Mouse (Mus musculus): Measurements from ENCODE around the gene Gm3045.

Gene Gm3045

DNA sequence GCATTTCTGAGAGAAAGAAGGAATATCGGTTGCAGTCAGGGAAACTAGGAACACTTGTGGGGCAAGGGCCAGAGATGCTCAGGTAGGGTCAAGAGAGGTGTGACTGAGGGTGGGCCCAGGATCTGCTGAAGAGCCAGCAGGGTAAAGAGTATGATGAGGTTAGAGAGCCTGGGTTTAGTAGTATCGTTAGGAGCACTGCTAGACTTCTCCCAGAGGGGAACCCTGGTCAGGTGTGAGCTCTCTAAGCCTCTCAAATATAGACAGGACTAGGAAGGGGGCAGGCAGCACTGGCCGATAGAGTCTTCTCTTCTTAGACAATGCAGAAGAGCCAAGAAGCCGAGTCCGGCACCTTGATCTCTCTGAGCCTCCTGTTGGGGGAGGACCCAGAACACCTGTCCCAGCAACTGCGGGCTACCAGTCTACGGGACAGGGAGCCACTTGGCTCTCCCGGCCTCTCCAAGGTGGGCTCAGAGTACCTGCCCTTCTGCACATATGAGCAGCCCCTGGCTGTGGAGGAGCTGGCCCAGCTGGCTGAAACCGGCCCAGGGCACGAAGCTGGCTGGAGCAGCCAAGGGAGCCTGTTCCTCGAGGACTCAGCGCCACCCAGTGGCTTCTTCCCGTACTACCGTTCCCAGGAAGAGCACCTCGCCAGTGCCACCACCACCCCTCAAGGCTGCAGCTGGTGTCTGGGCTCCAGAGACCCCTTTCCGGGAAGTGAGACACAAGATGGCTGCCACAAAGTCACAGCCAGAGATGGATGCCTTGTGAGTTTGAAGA, 2.5 kb downstream of the Gm3045 start:
- Histone ChIP-seq H3K9me3 (ENCODE audit: low read length) (no peaks in the 10 kb centered on the region), H3K4me1 (replicated peaks; ENCODE audit: low read depth, low read length) (peaks cover 33% of the 10 kb centered on the region), H3K36me3 (ENCODE audit: insufficient read depth, low read length) (no peaks in the 10 kb centered on the region), H3K27me3 (ENCODE audit: insufficient read depth, low read length) (peaks cover 74% of the 10 kb centered on the region), H3K4me3 (replicated peaks; ENCODE audit: low read length) (no peak overlapping the region)
- peak; percentile 51 for TF ChIP-seq CTCF (conservative IDR thresholded peaks at IDR 0.05; ENCODE audit: low read length)
- no peak for TF ChIP-seq NANOG (IDR thresholded peaks at IDR 0.05; ENCODE audit: borderline replicate concordance, low read length)
- TF ChIP-seq POU5F1 (IDR thresholded peaks at IDR 0.05; ENCODE audit: borderline replicate concordance, low read length) = no peak

DNA sequence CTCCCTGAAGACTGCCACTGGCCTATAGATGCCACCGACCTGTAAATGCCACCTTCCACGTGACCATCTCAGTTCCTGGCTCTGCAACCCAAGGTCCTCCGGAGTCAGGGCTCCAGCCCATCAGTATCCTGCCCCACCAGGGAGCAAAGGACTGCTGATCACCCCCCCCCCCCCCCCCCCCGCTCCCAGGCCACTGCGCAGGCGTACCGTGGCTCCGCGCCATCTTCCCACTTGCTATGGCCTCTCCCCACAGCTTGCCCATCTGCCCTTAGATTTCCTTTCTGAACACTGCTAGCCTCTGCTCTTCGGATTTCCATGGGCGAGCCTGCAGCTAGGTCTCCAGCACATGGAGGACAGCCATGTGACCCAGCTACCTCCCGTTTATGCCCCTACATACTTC, 6.1 kb downstream of the Gm3045 start:
- Histone ChIP-seq H3K27me3 (ENCODE audit: insufficient read depth, low read length) (peaks cover 77% of the 10 kb centered on the region), H3K36me3 (ENCODE audit: insufficient read depth, low read length) (no peaks in the 10 kb centered on the region), H3K9me3 (ENCODE audit: low read length) (no peaks in the 10 kb centered on the region), H3K4me1 (replicated peaks; ENCODE audit: low read depth, low read length) (peaks cover 44% of the 10 kb centered on the region), H3K4me3 (replicated peaks; ENCODE audit: low read length) (peak overlapping the region; percentile 57)
- no peak for TF ChIP-seq POU5F1 (IDR thresholded peaks at IDR 0.05; ENCODE audit: borderline replicate concordance, low read length)
- TF ChIP-seq NANOG (IDR thresholded peaks at IDR 0.05; ENCODE audit: borderline replicate concordance, low read length) = no peak
- TF ChIP-seq CTCF (conservative IDR thresholded peaks at IDR 0.05; ENCODE audit: low read length) = no peak

DNA sequence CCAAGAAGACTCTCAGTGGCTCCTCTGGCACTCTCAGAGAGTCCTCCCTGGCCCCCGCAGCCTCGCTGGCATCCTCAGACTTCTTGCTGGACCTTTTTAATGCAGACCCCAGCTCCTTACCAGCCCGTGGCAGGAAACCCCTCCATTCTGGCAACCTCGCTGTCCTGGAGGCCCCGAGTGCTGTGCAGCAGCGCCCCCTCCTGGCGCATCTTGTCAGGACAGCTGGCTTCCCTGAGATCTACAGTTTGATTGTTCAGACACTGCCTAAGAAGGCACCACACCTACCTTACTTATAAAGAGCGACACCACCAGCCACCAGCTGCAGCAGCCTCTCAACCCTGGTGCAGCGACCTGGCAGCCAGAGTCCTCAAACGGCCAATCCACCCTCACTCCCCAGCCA, 7.1 kb downstream of the Gm3045 start:
- no peaks in the 10 kb centered on the region for H3K9me3 ChIP-seq (ENCODE audit: low read length)
- H3K4me3 ChIP-seq (replicated peaks; ENCODE audit: low read length) = peak overlapping the region; percentile 57
- no peak for TF ChIP-seq NANOG (IDR thresholded peaks at IDR 0.05; ENCODE audit: borderline replicate concordance, low read length)
- TF ChIP-seq CTCF (conservative IDR thresholded peaks at IDR 0.05; ENCODE audit: low read length) = peak; percentile 80
- H3K36me3 ChIP-seq (ENCODE audit: insufficient read depth, low read length) = no peaks in the 10 kb centered on the region
- H3K4me1 ChIP-seq (replicated peaks; ENCODE audit: low read depth, low read length) = peaks cover 54% of the 10 kb centered on the region
- H3K27me3 ChIP-seq (ENCODE audit: insufficient read depth, low read length) = peaks cover 78% of the 10 kb centered on the region

DNA sequence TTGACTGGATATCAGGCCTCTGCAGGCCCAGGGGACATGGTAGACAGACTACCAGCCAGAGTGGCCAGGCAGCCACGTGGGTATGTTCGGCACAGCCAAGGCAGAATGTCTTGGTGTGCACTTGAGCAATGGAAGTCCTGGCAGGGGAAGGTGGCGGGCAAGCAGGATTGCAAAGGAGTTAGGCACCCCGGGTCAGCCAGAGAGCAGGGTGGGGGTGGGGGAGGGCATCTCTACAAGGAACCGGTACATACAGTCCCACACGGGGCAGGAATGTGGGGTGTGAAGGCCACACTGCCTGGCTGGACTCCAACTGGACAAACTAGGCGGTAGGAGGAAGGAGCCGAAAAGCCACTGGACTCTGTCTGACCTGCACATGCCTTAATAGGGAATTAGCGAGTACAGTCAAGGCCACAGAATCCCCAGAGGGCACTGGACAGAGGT, 7.9 kb downstream of the Gm3045 start:
- H3K36me3 ChIP-seq (ENCODE audit: insufficient read depth, low read length) = no peaks in the 10 kb centered on the region
- peaks cover 84% of the 10 kb centered on the region for H3K27me3 ChIP-seq (ENCODE audit: insufficient read depth, low read length)
- H3K9me3 ChIP-seq (ENCODE audit: low read length) = no peaks in the 10 kb centered on the region
- TF ChIP-seq CTCF (conservative IDR thresholded peaks at IDR 0.05; ENCODE audit: low read length) (no peak), NANOG (IDR thresholded peaks at IDR 0.05; ENCODE audit: borderline replicate concordance, low read length) (no peak), POU5F1 (IDR thresholded peaks at IDR 0.05; ENCODE audit: borderline replicate concordance, low read length) (no peak)
- peaks cover 56% of the 10 kb centered on the region for H3K4me1 ChIP-seq (replicated peaks; ENCODE audit: low read depth, low read length)
- H3K4me3 ChIP-seq (replicated peaks; ENCODE audit: low read length) = no peak overlapping the region

DNA sequence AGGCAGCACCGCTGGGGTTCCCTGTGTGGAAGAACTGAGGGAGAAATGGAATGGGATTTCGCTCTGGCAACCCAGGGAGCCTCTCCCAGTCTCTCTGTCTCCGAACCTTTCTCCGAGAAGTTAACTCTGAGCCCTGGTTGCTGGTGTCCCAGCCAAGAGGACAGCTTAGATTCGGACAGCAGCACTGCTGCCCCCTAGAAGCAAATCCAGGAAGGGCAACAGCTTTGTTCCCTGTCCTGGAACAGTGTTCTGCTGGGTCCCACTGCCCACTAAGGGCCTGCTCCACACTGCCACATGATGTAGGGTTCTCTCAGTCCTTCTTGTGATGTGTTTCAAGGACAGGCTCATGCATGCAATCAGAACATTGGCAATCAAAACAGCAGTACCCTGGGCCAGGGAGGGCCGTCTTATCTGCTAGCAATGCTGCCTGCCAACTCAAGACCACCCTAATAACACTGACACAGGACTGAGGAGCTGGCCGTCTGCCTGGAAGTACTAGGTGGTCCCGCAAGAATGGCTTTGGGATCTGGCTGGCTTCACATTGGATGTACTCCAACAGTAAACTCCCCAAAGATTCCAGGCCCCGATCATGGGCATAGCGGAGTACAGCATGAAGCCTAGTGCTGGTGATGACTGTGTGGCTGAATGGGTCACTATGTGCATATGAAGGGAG, 9.4 kb downstream of the Gm3045 start:
- Histone ChIP-seq H3K4me3 (replicated peaks; ENCODE audit: low read length) (no peak overlapping the region), H3K4me1 (replicated peaks; ENCODE audit: low read depth, low read length) (peaks cover 49% of the 10 kb centered on the region), H3K36me3 (ENCODE audit: insufficient read depth, low read length) (no peaks in the 10 kb centered on the region), H3K9me3 (ENCODE audit: low read length) (no peaks in the 10 kb centered on the region), H3K27me3 (ENCODE audit: insufficient read depth, low read length) (peaks cover 84% of the 10 kb centered on the region)
- TF ChIP-seq POU5F1 (IDR thresholded peaks at IDR 0.05; ENCODE audit: borderline replicate concordance, low read length) = no peak
- no peak for TF ChIP-seq NANOG (IDR thresholded peaks at IDR 0.05; ENCODE audit: borderline replicate concordance, low read length)
- peak; percentile 25; the same call in 1 of the 2 replicates for TF ChIP-seq CTCF (conservative IDR thresholded peaks at IDR 0.05; ENCODE audit: low read length)

DNA sequence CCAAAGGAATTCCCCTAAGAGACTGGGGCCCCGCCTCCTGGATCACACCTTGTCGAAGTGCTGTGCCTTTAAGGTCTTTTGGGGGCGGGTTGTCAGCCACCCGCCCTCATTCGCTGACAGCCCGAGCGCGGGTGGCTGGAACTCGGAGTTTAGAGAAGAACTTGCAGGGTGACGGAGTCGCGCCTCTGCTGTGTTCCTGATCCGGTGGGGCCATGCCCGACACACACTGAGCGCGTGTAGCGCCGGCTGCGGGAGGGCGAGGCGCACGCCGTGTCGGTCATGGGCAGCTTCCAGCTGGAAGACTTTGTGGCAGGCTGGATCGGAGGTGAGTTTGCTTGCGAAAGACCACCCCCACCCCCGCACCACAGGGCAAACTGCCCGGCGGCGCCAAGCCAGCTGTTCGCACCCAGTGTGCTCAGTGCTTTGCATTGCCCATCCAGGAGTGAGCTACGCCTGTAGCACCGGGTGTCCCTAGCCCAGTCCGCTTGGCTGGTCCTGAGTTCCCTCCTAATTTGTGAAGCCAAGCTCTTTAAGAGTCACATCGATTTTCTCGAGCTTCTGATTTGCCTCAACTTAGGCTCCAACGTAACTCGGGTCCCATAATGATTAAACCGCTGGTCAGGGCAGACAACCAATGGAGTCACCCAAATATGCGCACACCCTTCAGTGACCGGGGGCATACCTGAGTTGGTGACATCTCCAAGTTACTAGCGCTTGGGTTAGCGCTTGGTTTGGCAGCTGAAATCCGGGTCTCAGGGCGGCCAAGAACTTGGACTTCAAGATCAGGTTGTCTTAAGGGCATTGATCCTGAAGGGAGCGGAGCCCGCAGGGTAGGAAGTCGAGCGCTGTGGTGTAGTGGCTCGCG, 12.0 kb downstream of the Gm3045 start, which contains the start of gene Slc25a48:
Slc25a48 (plus strand) TSS at position 145 of the 865 bp plus-strand sequence.
- H3K4me1 ChIP-seq (replicated peaks; ENCODE audit: low read depth, low read length) = peaks cover 33% of the 10 kb centered on the region
- TF ChIP-seq NANOG (IDR thresholded peaks at IDR 0.05; ENCODE audit: borderline replicate concordance, low read length) = no peak
- no peak for TF ChIP-seq CTCF (conservative IDR thresholded peaks at IDR 0.05; ENCODE audit: low read length)
- no peak for TF ChIP-seq POU5F1 (IDR thresholded peaks at IDR 0.05; ENCODE audit: borderline replicate concordance, low read length)
- peak within 1 kb of the TSS; percentile 68 for H3K4me3 ChIP-seq (replicated peaks; ENCODE audit: low read length)
- peaks cover 73% of the 10 kb centered on the region for H3K27me3 ChIP-seq (ENCODE audit: insufficient read depth, low read length)
- H3K36me3 ChIP-seq (ENCODE audit: insufficient read depth, low read length) = no peaks in the 10 kb centered on the region
- H3K9me3 ChIP-seq (ENCODE audit: low read length) = 0 out of 2 replicates have a peak, but pooled peaks cover 5% of the 10 kb centered on the region

DNA sequence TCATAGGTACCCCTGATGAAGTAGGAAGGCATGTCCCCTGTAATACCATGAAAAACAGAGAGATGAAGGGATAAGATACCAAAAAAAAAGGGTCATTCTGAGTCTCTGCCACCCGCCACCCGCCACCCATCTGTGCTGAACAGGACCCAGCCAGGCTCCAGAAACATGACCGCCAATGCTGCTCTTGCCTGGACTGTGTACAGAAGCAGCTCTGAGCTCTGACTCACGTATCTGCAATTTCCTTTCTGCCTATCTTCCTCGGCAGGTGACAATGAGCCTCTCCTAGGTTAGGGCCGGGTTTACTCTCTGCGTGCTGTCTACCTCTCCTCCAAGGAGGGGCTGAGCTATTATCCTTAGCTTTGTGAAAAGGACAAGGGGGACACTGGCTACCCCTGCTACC, 17.0 kb downstream of the Gm3045 start:
- Histone ChIP-seq H3K4me3 (replicated peaks; ENCODE audit: low read length) (no peak overlapping the region), H3K27me3 (ENCODE audit: insufficient read depth, low read length) (peaks cover 49% of the 10 kb centered on the region), H3K36me3 (ENCODE audit: insufficient read depth, low read length) (no peaks in the 10 kb centered on the region), H3K9me3 (ENCODE audit: low read length) (0 out of 2 replicates have a peak, but pooled peaks cover 5% of the 10 kb centered on the region), H3K4me1 (replicated peaks; ENCODE audit: low read depth, low read length) (peaks cover 8% of the 10 kb centered on the region)
- TF ChIP-seq POU5F1 (IDR thresholded peaks at IDR 0.05; ENCODE audit: borderline replicate concordance, low read length) (no peak), CTCF (conservative IDR thresholded peaks at IDR 0.05; ENCODE audit: low read length) (no peak), NANOG (IDR thresholded peaks at IDR 0.05; ENCODE audit: borderline replicate concordance, low read length) (no peak)

DNA sequence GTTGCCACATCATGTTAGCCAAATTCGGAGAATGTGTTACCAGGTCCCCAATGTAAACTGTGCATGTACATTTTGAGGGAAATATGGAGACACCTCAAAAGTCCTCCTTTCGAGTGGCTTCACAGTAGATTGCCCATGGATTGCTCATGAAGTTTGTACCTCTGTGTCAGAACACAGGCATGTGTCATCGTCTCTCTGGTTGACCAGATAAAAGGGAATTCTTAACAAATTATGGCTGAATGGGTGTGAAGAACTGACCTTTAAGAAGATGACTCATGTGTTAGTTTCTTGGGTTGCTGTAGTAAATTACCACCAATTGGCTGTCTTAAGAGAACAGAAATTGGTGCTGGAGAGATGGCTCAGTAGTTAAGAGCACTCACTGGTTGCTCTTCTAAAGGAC, 17.7 kb downstream of the Gm3045 start:
- Histone ChIP-seq H3K4me3 (replicated peaks; ENCODE audit: low read length) (no peak overlapping the region), H3K9me3 (ENCODE audit: low read length) (0 out of 2 replicates have a peak, but pooled peaks cover 5% of the 10 kb centered on the region), H3K4me1 (replicated peaks; ENCODE audit: low read depth, low read length) (peaks cover 1% of the 10 kb centered on the region; the same call in 1 of the 2 replicates), H3K27me3 (ENCODE audit: insufficient read depth, low read length) (peaks cover 44% of the 10 kb centered on the region), H3K36me3 (ENCODE audit: insufficient read depth, low read length) (no peaks in the 10 kb centered on the region)
- TF ChIP-seq CTCF (conservative IDR thresholded peaks at IDR 0.05; ENCODE audit: low read length) (no peak), POU5F1 (IDR thresholded peaks at IDR 0.05; ENCODE audit: borderline replicate concordance, low read length) (no peak), NANOG (IDR thresholded peaks at IDR 0.05; ENCODE audit: borderline replicate concordance, low read length) (no peak)

Data from E14TG2a.4 (cell line).